Mouse (Mus musculus) C2C12 (cell line): ENCODE data around the gene Rai14.

Experiments
- CEBPB ChIP-seq: IDR thresholded peaks from one replicate; pipeline ENCODE4 v1.6.1; 2011; ENCODE audit warnings: low read depth, mild to moderate bottlenecking, control low read depth, moderate library complexity
- CTCF ChIP-seq: IDR thresholded peaks from one replicate; pipeline ENCODE4 v1.5.1; 2011; ENCODE audit not compliant: control insufficient read depth, insufficient read depth, insufficient read length
- USF1 ChIP-seq: IDR thresholded peaks from one replicate; pipeline ENCODE4 v1.6.1; 2011; ENCODE audit warnings: low read depth, mild to moderate bottlenecking, control low read depth, moderate library complexity

- TF ChIP-seq USF1 (no peak), CTCF (no peak), CEBPB (no peak)
Observed at GRCm38 (mm10) chr15:10645101-10645500, 69.3 kb downstream of the Rai14 start.
